Mouse (Mus musculus): ENCODE results near the gene H2al1b. TPM values are rescaled to one million over a fixed set of nuclear protein-coding genes. Genes with fewer than 3 reads are reported as not detected.
"Not testable (repeated sequence)": the region's sequence is repeated elsewhere in the genome, so short reads cannot be mapped to it uniquely, and the experiment has no call there.

Gene H2al1b
- total RNA-seq (2014; rRNA removed) (not detected in 2 replicates), polyA plus RNA-seq (2015; fragmentation: Nextera tagmentation; extraction: Ambion mirVana) (not detected in 2 replicates)

DNA sequence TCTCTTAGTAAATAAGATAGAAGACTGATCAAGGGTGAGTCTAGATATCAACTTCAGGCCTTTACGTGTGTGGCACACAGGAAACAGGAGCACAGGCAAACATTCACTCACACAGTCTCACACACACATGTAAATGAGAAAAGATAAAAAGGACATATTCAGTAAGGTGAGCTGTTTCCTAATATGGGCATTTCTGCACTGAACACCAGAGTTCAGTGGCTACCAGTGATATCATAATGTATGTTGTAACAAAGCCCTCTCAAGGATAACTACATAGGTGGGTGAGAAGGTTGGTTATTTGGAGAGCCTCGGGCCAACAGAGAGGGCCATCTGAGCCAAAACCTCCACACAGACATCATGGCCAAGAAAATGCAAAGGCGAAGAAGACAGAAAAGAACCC is at the start of gene H2al1b:
Gene H2al1b, plus strand, starts transcription at position 301 of the 400 bp plus-strand sequence.
- not testable (repeated sequence) for H3K9ac ChIP-seq (replicated peaks; ENCODE audit: low read length); H3K4me2 ChIP-seq (ENCODE audit: low read depth, low read length); DNase-seq (ENCODE audit: low spot score); H3K27me3 ChIP-seq (ENCODE audit: insufficient read depth, low read length); H3K36me3 ChIP-seq (ENCODE audit: insufficient read depth, low read length); H3K4me3 ChIP-seq (ENCODE audit: low read length); H3K9me3 ChIP-seq (ENCODE audit: low read length); H3K4me1 ChIP-seq (ENCODE audit: insufficient read depth, low read length); ATAC-seq; H3K27ac ChIP-seq
- 100% methylated on average over 1 of the region's 3 CpGs for WGBS

GRCm38 (mm10) chrX:11254062-11254461 is 48.2 kb upstream of the H2al1b start:
- Histone ChIP-seq H3K4me1 (ENCODE audit: insufficient read depth, low read length) (no peaks in the 10 kb centered on the region), H3K36me3 (ENCODE audit: insufficient read depth, low read length) (no peaks in the 10 kb centered on the region), H3K27me3 (ENCODE audit: insufficient read depth, low read length) (no peaks in the 10 kb centered on the region), H3K9ac (replicated peaks; ENCODE audit: low read length) (no peak overlapping the region), H3K27ac (no peak overlapping the region), H3K4me3 (ENCODE audit: low read length) (no peak overlapping the region), H3K9me3 (ENCODE audit: low read length) (no peaks in the 10 kb centered on the region), H3K4me2 (ENCODE audit: low read depth, low read length) (no peak overlapping the region)
- ATAC-seq (no peak), DNase-seq (ENCODE audit: low spot score) (no peak)
- no peak for TF ChIP-seq CTCF (IDR thresholded peaks at IDR 0.05; ENCODE audit: low read depth)
- WGBS = 79% methylated on average over 5 of the region's 5 CpGs

DNA sequence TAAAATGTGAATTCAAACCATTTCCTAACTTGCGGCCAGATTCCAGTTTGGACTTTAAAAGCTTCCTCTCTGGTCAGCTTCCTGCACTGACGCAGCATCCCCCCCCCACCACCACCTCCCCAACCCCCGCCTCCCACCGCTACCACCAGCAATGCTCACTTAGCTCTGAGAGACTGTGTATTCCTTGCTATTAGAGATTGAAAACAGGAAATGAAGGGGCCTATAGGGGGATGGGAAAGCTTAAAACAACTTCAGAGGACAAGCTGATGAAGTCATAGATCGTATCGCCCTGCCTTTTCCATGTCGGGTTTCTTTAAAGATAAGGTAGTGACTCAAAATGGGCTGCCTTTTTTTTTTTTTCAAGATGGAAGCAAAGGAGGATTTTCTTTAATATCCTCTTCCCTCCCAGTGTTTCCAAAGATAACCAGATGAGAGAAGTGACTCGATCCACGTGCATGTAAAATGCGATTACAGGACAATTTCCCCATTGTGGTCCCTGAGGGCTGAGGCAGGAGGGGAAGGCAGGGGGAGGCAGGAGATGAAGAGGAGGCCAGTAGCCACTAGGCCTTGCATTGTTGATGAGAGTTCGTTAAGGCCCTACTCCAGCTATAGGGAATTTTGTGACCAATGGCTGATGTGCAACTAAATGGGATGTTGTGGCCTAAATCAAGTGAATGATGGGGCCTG is 47.6 kb upstream of the H2al1b start:
- Histone ChIP-seq H3K27me3 (ENCODE audit: insufficient read depth, low read length) (no peaks in the 10 kb centered on the region), H3K9me3 (ENCODE audit: low read length) (no peaks in the 10 kb centered on the region), H3K4me2 (ENCODE audit: low read depth, low read length) (no peak overlapping the region), H3K27ac (no peak overlapping the region), H3K4me1 (ENCODE audit: insufficient read depth, low read length) (no peaks in the 10 kb centered on the region), H3K36me3 (ENCODE audit: insufficient read depth, low read length) (no peaks in the 10 kb centered on the region), H3K4me3 (ENCODE audit: low read length) (no peak overlapping the region), H3K9ac (replicated peaks; ENCODE audit: low read length) (no peak overlapping the region)
- no peak for TF ChIP-seq CTCF (IDR thresholded peaks at IDR 0.05; ENCODE audit: low read depth)
- ATAC-seq = no peak
- no peak for DNase-seq (ENCODE audit: low spot score)
- 70% methylated on average over 11 of the region's 11 CpGs for WGBS

DNA sequence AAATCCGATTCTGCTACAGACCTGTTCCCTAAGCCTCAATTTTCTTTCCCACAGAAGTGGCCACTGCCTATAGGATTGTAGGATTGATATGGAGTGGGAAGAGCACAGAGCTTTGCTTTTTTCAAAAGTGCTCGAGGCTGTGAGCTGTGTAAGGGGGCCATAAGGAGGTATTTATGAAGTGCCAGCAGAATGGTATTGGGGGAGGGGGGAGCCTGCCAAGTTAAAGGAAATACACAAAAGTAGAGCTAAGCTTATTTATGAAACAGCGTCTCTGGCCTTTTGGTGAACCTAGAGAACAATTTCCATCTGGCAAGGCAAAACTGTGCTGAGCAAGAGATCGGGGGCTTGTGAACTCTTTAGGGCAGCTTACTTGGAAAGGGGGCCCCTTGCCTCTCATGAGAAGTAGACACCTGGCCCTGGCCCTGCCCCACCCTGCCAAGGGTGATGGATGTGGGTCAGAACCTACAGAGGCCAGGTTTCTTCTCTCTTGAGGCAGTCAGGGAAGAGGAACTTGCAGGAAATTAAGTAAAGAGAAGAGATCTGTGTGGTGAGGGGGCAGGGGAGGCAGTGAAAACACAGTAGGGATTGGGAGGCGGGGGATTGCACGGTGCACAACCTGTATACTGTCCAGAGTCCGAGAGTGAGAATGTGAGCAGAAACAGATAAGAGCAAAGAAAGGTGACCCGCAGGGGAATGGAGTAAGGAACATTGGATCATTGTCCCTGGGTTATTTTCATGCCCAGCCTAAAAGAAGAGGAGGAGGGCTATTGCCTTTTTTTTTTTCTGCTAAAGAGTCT is 46.5 kb upstream of the H2al1b start:
- TF ChIP-seq CTCF (IDR thresholded peaks at IDR 0.05; ENCODE audit: low read depth) = no peak
- Histone ChIP-seq H3K36me3 (ENCODE audit: insufficient read depth, low read length) (no peaks in the 10 kb centered on the region), H3K4me1 (ENCODE audit: insufficient read depth, low read length) (no peaks in the 10 kb centered on the region), H3K27me3 (ENCODE audit: insufficient read depth, low read length) (no peaks in the 10 kb centered on the region), H3K9ac (replicated peaks; ENCODE audit: low read length) (no peak overlapping the region), H3K4me2 (ENCODE audit: low read depth, low read length) (no peak overlapping the region), H3K27ac (no peak overlapping the region), H3K9me3 (ENCODE audit: low read length) (no peaks in the 10 kb centered on the region), H3K4me3 (ENCODE audit: low read length) (no peak overlapping the region)
- DNase-seq (ENCODE audit: low spot score) (no peak), ATAC-seq (no peak)
- WGBS = 78% methylated on average over 8 of the region's 8 CpGs

DNA sequence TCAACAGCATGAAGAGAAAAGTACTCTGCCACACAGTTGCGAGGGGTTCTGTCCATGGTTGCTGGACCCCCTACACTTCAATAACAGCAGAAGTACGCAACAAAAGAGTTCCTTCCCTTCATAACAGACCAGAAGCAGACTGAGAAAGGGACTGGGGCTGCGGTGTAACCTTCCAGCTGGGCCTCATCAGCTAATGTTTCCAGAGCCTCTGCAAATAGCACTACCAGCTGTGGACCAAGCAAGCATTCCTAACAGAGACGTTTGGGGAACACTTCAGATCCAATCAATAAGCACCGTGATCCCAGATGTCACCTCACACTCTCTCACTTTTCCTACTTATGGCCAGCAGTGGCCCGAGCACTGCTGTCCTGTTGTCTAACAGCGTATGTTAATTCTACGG is 37.3 kb upstream of the H2al1b start:
- no peaks in the 10 kb centered on the region for H3K27me3 ChIP-seq (ENCODE audit: insufficient read depth, low read length)
- ATAC-seq = no peak
- no peak for TF ChIP-seq CTCF (IDR thresholded peaks at IDR 0.05; ENCODE audit: low read depth)
- H3K4me3 ChIP-seq (ENCODE audit: low read length) = no peak overlapping the region
- no peak overlapping the region for H3K9ac ChIP-seq (replicated peaks; ENCODE audit: low read length)
- H3K4me2 ChIP-seq (ENCODE audit: low read depth, low read length) = no peak overlapping the region
- no peaks in the 10 kb centered on the region for H3K4me1 ChIP-seq (ENCODE audit: insufficient read depth, low read length)
- 84% methylated on average over 8 of the region's 8 CpGs for WGBS
- no peak for DNase-seq (ENCODE audit: low spot score)
- H3K36me3 ChIP-seq (ENCODE audit: insufficient read depth, low read length) = no peaks in the 10 kb centered on the region
- H3K27ac ChIP-seq = no peak overlapping the region
- no peaks in the 10 kb centered on the region for H3K9me3 ChIP-seq (ENCODE audit: low read length)

DNA sequence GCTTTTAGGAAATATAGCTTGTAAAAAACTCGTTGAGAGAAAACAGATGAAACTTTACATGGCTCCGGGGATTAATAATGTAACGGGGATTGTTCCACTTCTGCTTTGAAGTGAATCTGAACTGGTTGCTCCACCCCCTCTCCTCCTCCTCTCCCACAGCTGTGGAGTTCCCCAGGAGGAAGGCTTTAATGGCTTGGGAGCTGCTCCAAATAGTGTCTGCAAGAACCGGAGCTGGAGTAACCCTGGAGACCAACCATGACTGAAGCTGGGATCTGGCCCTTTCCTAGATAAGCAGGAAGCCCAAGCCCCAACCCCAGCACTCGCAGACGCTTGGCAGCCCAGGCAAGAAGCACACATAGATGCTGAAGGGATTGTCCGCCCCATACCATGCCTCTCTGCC is 34.4 kb upstream of the H2al1b start:
- Histone ChIP-seq H3K4me1 (ENCODE audit: insufficient read depth, low read length) (no peaks in the 10 kb centered on the region), H3K36me3 (ENCODE audit: insufficient read depth, low read length) (no peaks in the 10 kb centered on the region), H3K4me2 (ENCODE audit: low read depth, low read length) (no peak overlapping the region), H3K27ac (no peak overlapping the region), H3K4me3 (ENCODE audit: low read length) (no peak overlapping the region), H3K27me3 (ENCODE audit: insufficient read depth, low read length) (no peaks in the 10 kb centered on the region), H3K9me3 (ENCODE audit: low read length) (no peaks in the 10 kb centered on the region), H3K9ac (replicated peaks; ENCODE audit: low read length) (no peak overlapping the region)
- no peak for TF ChIP-seq CTCF (IDR thresholded peaks at IDR 0.05; ENCODE audit: low read depth)
- DNase-seq (ENCODE audit: low spot score) = no peak
- ATAC-seq = no peak
- WGBS = 56% methylated on average over 7 of the region's 7 CpGs

DNA sequence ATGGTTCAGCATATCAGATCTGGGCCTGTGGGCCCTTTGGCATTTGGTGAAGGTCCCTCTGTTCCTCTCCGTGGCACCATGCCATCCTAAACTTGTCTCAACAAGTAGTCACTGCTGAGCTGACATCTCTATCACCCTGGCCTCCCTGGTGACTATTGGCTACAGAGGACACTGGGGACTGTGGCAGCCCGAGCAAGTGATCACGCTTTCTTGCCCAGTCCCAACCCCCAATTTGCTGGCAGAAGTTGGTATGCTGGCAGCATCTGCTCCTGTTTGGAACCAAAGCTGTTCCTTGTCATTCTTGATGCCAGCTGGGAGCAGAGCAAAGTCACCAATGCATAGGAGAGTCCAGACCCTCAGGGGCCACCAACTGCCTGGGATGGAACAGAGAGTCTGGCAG is 33.2 kb upstream of the H2al1b start:
- no peak for TF ChIP-seq CTCF (IDR thresholded peaks at IDR 0.05; ENCODE audit: low read depth)

More for the DNA sequence above, 33.2 kb upstream of the H2al1b start:
- Histone ChIP-seq H3K9me3 (ENCODE audit: low read length) (no peaks in the 10 kb centered on the region), H3K9ac (replicated peaks; ENCODE audit: low read length) (no peak overlapping the region), H3K4me1 (ENCODE audit: insufficient read depth, low read length) (no peaks in the 10 kb centered on the region), H3K36me3 (ENCODE audit: insufficient read depth, low read length) (no peaks in the 10 kb centered on the region), H3K27me3 (ENCODE audit: insufficient read depth, low read length) (no peaks in the 10 kb centered on the region), H3K4me3 (ENCODE audit: low read length) (no peak overlapping the region), H3K4me2 (ENCODE audit: low read depth, low read length) (no peak overlapping the region), H3K27ac (no peak overlapping the region)
- WGBS = 53% methylated on average over 3 of the region's 3 CpGs
- ATAC-seq (peak; percentile 96), DNase-seq (ENCODE audit: low spot score) (peak; percentile 78)

All from hindbrain, postnatal 0 days (tissue).